Mouse (Mus musculus): ENCODE results near the gene Gps2. TPM values are rescaled to one million over a fixed set of nuclear protein-coding genes. Genes with fewer than 3 reads are reported as not detected.

Gene Gps2
- polyA plus RNA-seq, 1 experiment, result 112 TPM

- WGBS, result 67% methylated on average over 11 of the region's 11 CpGs
- no peak for DNase-seq
- peaks cover 14% of the 10 kb centered on the region for H3K4me1 ChIP-seq (ENCODE audit: control insufficient read depth, insufficient read depth, low read length)
- TF ChIP-seq CTCF (IDR thresholded peaks at IDR 0.05; ENCODE audit: insufficient read depth, low read length) (no peak), POLR2A (IDR thresholded peaks at IDR 0.05; ENCODE audit: borderline replicate concordance, extremely low read depth, low read depth, low read length) (no peak)
- peak within 1 kb of the TSS; percentile 11 for H3K4me3 ChIP-seq (replicated peaks; ENCODE audit: extremely low read depth, low read depth, low read length)
Observed at GRCm38 (mm10) chr11:69877878-69878277, 35.8 kb upstream of the Gps2 start, which contains the start of gene Tmem95. Gene Tmem95 (minus strand): TSS chr11:69878018.

GRCm38 (mm10) chr11:69878399-69878798 lies 35.3 kb upstream of the Gps2 start:
- no peak for TF ChIP-seq POLR2A (IDR thresholded peaks at IDR 0.05; ENCODE audit: borderline replicate concordance, extremely low read depth, low read depth, low read length)
- TF ChIP-seq CTCF (IDR thresholded peaks at IDR 0.05; ENCODE audit: insufficient read depth, low read length), result no peak
- Histone ChIP-seq H3K4me1 (ENCODE audit: control insufficient read depth, insufficient read depth, low read length) (peaks cover 14% of the 10 kb centered on the region), H3K4me3 (replicated peaks; ENCODE audit: extremely low read depth, low read depth, low read length) (no peak overlapping the region)
- DNase-seq, result no peak
- WGBS, result 53% methylated on average over 3 of the region's 3 CpGs

DNA sequence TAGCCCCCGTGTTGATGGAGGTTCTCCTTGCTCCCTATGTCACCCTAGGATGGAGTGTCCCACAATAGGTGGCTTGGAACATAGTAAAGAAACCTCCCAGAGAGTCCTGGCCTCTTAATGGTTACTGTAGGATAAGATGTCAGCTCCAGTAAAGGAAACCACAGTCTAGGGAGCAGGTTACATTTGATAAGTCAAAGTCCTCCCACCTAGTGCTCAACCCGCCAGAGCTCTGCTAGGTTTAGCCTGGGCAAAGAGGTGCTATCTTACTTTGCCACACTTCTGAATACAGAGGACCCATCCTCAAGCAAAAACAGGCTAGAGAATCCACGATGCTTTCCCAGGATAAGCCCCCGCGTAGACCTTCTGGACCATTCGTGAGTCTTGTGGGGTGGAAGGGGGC lies 34.7 kb upstream of the Gps2 start:
- WGBS, result 79% methylated on average over 6 of the region's 6 CpGs
- no peak for DNase-seq
- TF ChIP-seq CTCF (IDR thresholded peaks at IDR 0.05; ENCODE audit: insufficient read depth, low read length), result no peak
- no peak for TF ChIP-seq POLR2A (IDR thresholded peaks at IDR 0.05; ENCODE audit: borderline replicate concordance, extremely low read depth, low read depth, low read length)
- peak overlapping the region; percentile 25 for H3K4me3 ChIP-seq (replicated peaks; ENCODE audit: extremely low read depth, low read depth, low read length)
- peaks cover 14% of the 10 kb centered on the region for H3K4me1 ChIP-seq (ENCODE audit: control insufficient read depth, insufficient read depth, low read length)

GRCm38 (mm10) chr11:69879711-69880110 lies 34.0 kb upstream of the Gps2 start:
- peaks cover 17% of the 10 kb centered on the region for H3K4me1 ChIP-seq (ENCODE audit: control insufficient read depth, insufficient read depth, low read length)
- 47% methylated on average over 15 of the region's 15 CpGs for WGBS
- TF ChIP-seq CTCF (IDR thresholded peaks at IDR 0.05; ENCODE audit: insufficient read depth, low read length), result no peak
- peak overlapping the region; percentile 97 for H3K4me3 ChIP-seq (replicated peaks; ENCODE audit: extremely low read depth, low read depth, low read length)
- DNase-seq, result peak; percentile 45

GRCm38 (mm10) chr11:69880506-69880852 lies 33.2 kb upstream of the Gps2 start:
- Histone ChIP-seq H3K4me3 (replicated peaks; ENCODE audit: extremely low read depth, low read depth, low read length) (peak overlapping the region; percentile 97), H3K4me1 (ENCODE audit: control insufficient read depth, insufficient read depth, low read length) (peaks cover 17% of the 10 kb centered on the region)
- no peak for TF ChIP-seq POLR2A (IDR thresholded peaks at IDR 0.05; ENCODE audit: borderline replicate concordance, extremely low read depth, low read depth, low read length)
- TF ChIP-seq CTCF (IDR thresholded peaks at IDR 0.05; ENCODE audit: insufficient read depth, low read length), result peak; percentile 86
- no peak for DNase-seq
- under 1% methylated on average over 18 of the region's 18 CpGs for WGBS

GRCm38 (mm10) chr11:69880853-69881603 lies 32.7 kb upstream of the Gps2 start, which contains the start of gene Kctd11:
Gene Kctd11 (minus strand): TSS chr11:69881406.
- WGBS, result under 1% methylated on average over 46 of the region's 46 CpGs
- peak; percentile 95 for DNase-seq
- Histone ChIP-seq H3K4me1 (ENCODE audit: control insufficient read depth, insufficient read depth, low read length) (peaks cover 17% of the 10 kb centered on the region), H3K4me3 (replicated peaks; ENCODE audit: extremely low read depth, low read depth, low read length) (peak within 1 kb of the TSS; percentile 97)
- TF ChIP-seq POLR2A (IDR thresholded peaks at IDR 0.05; ENCODE audit: borderline replicate concordance, extremely low read depth, low read depth, low read length), result peak; percentile 94
- peak; percentile 16; the same call in 1 of the 2 replicates for TF ChIP-seq CTCF (IDR thresholded peaks at IDR 0.05; ENCODE audit: insufficient read depth, low read length)

DNA sequence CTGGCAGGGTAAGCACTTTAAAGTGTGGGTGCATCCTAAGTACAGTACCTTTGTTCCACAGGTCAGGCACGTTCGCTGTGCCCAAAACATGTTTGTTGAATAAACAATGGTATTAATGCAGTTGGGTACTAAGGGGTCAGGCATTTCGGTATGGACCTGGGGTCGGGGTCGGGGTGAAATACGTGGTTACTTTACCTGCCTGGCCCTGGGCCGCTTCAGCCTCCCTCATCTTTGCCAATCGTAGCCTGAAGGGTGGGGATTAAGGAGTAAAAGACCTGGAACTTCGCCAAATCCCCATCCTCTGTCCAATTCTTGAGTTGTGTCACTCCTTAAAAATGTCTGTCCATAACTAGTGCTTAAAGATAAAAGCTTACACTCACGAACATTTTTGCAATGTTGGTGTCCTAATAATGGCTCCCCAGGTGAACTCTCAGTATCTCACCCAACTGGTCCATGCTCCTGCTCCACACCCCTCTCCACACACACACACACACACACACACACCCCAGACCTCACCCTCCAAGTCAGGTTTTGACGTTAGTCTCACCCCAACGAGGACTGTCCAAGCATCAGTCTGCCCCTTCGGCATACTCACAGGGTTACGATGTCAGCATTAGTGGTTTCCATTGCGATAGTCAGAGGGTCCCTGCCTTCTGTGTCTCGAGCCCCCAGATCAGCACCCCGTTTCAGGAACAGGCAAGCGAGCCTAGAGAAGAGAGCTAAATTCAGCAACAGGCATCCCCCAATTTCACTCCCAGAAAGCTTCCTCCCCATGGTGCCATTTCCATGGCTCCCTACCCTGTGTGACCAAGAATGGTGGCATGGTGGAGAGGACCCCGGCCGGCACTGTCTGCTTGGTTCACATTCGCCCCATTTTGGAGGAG lies 31.7 kb upstream of the Gps2 start:
- H3K4me3 ChIP-seq (replicated peaks; ENCODE audit: extremely low read depth, low read depth, low read length), result peak overlapping the region; percentile 97
- DNase-seq, result no peak
- peaks cover 13% of the 10 kb centered on the region for H3K4me1 ChIP-seq (ENCODE audit: control insufficient read depth, insufficient read depth, low read length)
- no peak for TF ChIP-seq POLR2A (IDR thresholded peaks at IDR 0.05; ENCODE audit: borderline replicate concordance, extremely low read depth, low read depth, low read length)
- TF ChIP-seq CTCF (IDR thresholded peaks at IDR 0.05; ENCODE audit: insufficient read depth, low read length), result no peak
- 59% methylated on average over 21 of the region's 21 CpGs for WGBS

DNA sequence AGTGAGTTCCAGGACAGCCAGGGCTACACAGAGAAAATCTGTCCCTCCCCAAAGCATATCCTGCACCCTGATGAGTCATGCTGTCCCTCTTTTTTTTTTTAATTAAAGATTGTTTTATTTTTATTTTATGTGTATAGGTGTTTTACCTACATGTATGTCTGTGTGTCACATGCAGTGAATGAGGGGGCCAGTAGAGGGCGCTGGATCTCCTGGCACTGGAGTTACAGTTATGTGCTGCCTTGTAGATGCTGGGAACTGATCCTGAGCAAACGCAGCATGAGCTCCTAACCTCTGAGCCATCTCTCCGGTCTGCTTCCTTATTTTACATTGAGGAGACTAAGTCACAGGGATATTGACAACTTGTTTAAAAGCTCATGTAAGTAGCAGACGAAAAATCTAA lies 30.6 kb upstream of the Gps2 start:
- TF ChIP-seq POLR2A (IDR thresholded peaks at IDR 0.05; ENCODE audit: borderline replicate concordance, extremely low read depth, low read depth, low read length), result no peak
- peak; percentile 49 for TF ChIP-seq CTCF (IDR thresholded peaks at IDR 0.05; ENCODE audit: insufficient read depth, low read length)
- peaks cover 13% of the 10 kb centered on the region for H3K4me1 ChIP-seq (ENCODE audit: control insufficient read depth, insufficient read depth, low read length)
- no peak overlapping the region for H3K4me3 ChIP-seq (replicated peaks; ENCODE audit: extremely low read depth, low read depth, low read length)
- WGBS, result 72% methylated on average over 4 of the region's 4 CpGs
- DNase-seq, result no peak

- H3K4me1 ChIP-seq (ENCODE audit: control insufficient read depth, insufficient read depth, low read length), result peaks cover 10% of the 10 kb centered on the region
- H3K4me3 ChIP-seq (replicated peaks; ENCODE audit: extremely low read depth, low read depth, low read length), result no peak overlapping the region
- TF ChIP-seq POLR2A (IDR thresholded peaks at IDR 0.05; ENCODE audit: borderline replicate concordance, extremely low read depth, low read depth, low read length) (no peak), CTCF (IDR thresholded peaks at IDR 0.05; ENCODE audit: insufficient read depth, low read length) (no peak)
- DNase-seq, result no peak
- 90% methylated on average over 8 of the region's 8 CpGs for WGBS
Observed at GRCm38 (mm10) chr11:69883527-69884151, 30.0 kb upstream of the Gps2 start.

Data from lung, adult 2 months (tissue).